Mouse (Mus musculus) limb, embryonic 14.5 days (tissue): ENCODE measurements at regions not wholly inside any gene's neighbourhood (a gene's known extent, or its start where the extent isn't known, plus 50 kb on each side); places are given as distances from the start of the nearest gene placed in this dataset.

Experiments used
- ATAC-seq: fragments of 200-750 bp; cut with Nextera tagmentation; 2 replicates; pipeline ENCODE4 v1.8.0; 2017; ENCODE audit warnings: low read depth, moderate number of reproducible peaks, moderate TSS enrichment; ENCODE audit not compliant: low FRiP score
- DNase-seq: peaks from one replicate; pipeline ENCODE4 v3.0.0-alpha.2; 2015; ENCODE audit warnings: low spot score
- H3K27ac ChIP-seq: fragments of 300-500 bp; sonication (generic); replicated peaks from 2 replicates; pipeline ENCODE4 v1.5.1; 2014; ENCODE audit warnings: low read depth, mild to moderate bottlenecking, low read length, moderate library complexity, mixed read lengths
- H3K27me3 ChIP-seq: fragments of 300-500 bp; sonication (generic); 2 replicates; pipeline ENCODE4 v1.6.1; 2014; ENCODE audit warnings: low read length, mixed read lengths; ENCODE audit not compliant: control insufficient read depth, insufficient read depth
- H3K36me3 ChIP-seq: fragments of 300-500 bp; sonication (generic); 2 replicates; pipeline ENCODE4 v1.6.1; 2014; ENCODE audit warnings: mild to moderate bottlenecking, low read length, moderate library complexity, mixed read lengths; ENCODE audit not compliant: control insufficient read depth, insufficient read depth
- H3K4me1 ChIP-seq: fragments of 300-500 bp; sonication (generic); 2 replicates; pipeline ENCODE4 v1.6.1; 2014; ENCODE audit warnings: antibody characterized with exemption, low read length, mixed read lengths; ENCODE audit not compliant: control insufficient read depth, insufficient read depth
- H3K4me2 ChIP-seq: fragments of 300-500 bp; sonication (generic); replicated peaks from 2 replicates; pipeline ENCODE4 v1.6.1; 2014; ENCODE audit warnings: low read depth, mild to moderate bottlenecking, low read length, moderate library complexity; ENCODE audit not compliant: severe bottlenecking
- H3K4me3 ChIP-seq: fragments of 300-500 bp; sonication (generic); replicated peaks from 2 replicates; pipeline ENCODE4 v1.5.1; 2014; ENCODE audit warnings: low read length
- H3K9ac ChIP-seq: fragments of 300-500 bp; sonication (generic); 2 replicates; pipeline ENCODE4 v1.6.1; 2014; ENCODE audit warnings: mild to moderate bottlenecking, low read depth, low read length, moderate library complexity; ENCODE audit not compliant: severe bottlenecking
- H3K9me3 ChIP-seq: fragments of 300-500 bp; sonication (generic); 2 replicates; pipeline ENCODE4 v1.6.1; 2016; ENCODE audit warnings: low read length; ENCODE audit not compliant: control insufficient read depth
- POLR2A ChIP-seq: fragments of 200-500 bp; IDR thresholded peaks from 2 replicates; pipeline ENCODE4 v1.8.0; 2012; ENCODE audit warnings: inconsistent platforms, mild to moderate bottlenecking, moderate library complexity, borderline replicate concordance; ENCODE audit not compliant: insufficient read depth, insufficient read length; ENCODE audit errors: extremely low read depth
- WGBS: fragments of 180-500 bp; shearing (Covaris S2); extraction: QIAGEN DNeasy Blood & Tissue Kit; methylation state at CpG from one replicate; pipeline ENCODE4 v1.1.7; 2014; 5-methylcytosine and 5-hydroxymethylcytosine counted together

GRCm38 (mm10) chr10:70855948-70856347, 200.2 kb upstream of the Phyhipl start:
- Histone ChIP-seq H3K4me2 (no peak overlapping the region), H3K4me3 (no peak overlapping the region), H3K36me3 (no peaks in the 10 kb centered on the region), H3K9ac (no peak overlapping the region), H3K9me3 (no peaks in the 10 kb centered on the region), H3K4me1 (no peaks in the 10 kb centered on the region; the same call in 1 of the 2 replicates), H3K27me3 (no peaks in the 10 kb centered on the region), H3K27ac (no peak overlapping the region)
- no peak for ATAC-seq
- DNase-seq = no peak
- TF ChIP-seq POLR2A = no peak
- 86% methylated on average over 8 of the region's 8 CpGs for WGBS

GRCm38 (mm10) chr10:70853614-70854013, 197.8 kb upstream of the Phyhipl start:
- H3K4me1 ChIP-seq = no peaks in the 10 kb centered on the region
- no peak overlapping the region for H3K9ac ChIP-seq
- DNase-seq (no peak), ATAC-seq (no peak)
- no peak overlapping the region for H3K4me2 ChIP-seq
- no peak for TF ChIP-seq POLR2A
- H3K9me3 ChIP-seq = no peaks in the 10 kb centered on the region
- WGBS = 85% methylated on average over 4 of the region's 4 CpGs
- H3K36me3 ChIP-seq = no peaks in the 10 kb centered on the region
- H3K4me3 ChIP-seq = no peak overlapping the region
- no peak overlapping the region for H3K27ac ChIP-seq
- no peaks in the 10 kb centered on the region for H3K27me3 ChIP-seq

GRCm38 (mm10) chr10:70848141-70848540, 192.4 kb upstream of the Phyhipl start:
- no peak overlapping the region for H3K4me3 ChIP-seq
- H3K4me1 ChIP-seq = no peaks in the 10 kb centered on the region
- no peak for TF ChIP-seq POLR2A
- DNase-seq (no peak), ATAC-seq (no peak)
- H3K9ac ChIP-seq = no peak overlapping the region
- no peak overlapping the region for H3K27ac ChIP-seq
- H3K4me2 ChIP-seq = no peak overlapping the region
- no peaks in the 10 kb centered on the region for H3K9me3 ChIP-seq
- no peaks in the 10 kb centered on the region for H3K36me3 ChIP-seq
- 95% methylated on average over 5 of the region's 5 CpGs for WGBS
- no peaks in the 10 kb centered on the region for H3K27me3 ChIP-seq

- Histone ChIP-seq H3K27me3 (no peaks in the 10 kb centered on the region), H3K27ac (no peak overlapping the region), H3K4me3 (no peak overlapping the region), H3K9ac (no peak overlapping the region), H3K9me3 (no peaks in the 10 kb centered on the region), H3K4me1 (no peaks in the 10 kb centered on the region), H3K36me3 (no peaks in the 10 kb centered on the region), H3K4me2 (no peak overlapping the region)
- DNase-seq (no peak), ATAC-seq (no peak)
- 78% methylated on average over 3 of the region's 3 CpGs for WGBS
- TF ChIP-seq POLR2A = no peak
These were observed 191.6 kb upstream of the Phyhipl start for GRCm38 (mm10) chr10:70847341-70847882.

- DNase-seq (no peak), ATAC-seq (no peak)
- Histone ChIP-seq H3K4me2 (no peak overlapping the region), H3K9me3 (no peaks in the 10 kb centered on the region), H3K27me3 (no peaks in the 10 kb centered on the region), H3K27ac (no peak overlapping the region), H3K36me3 (no peaks in the 10 kb centered on the region), H3K9ac (no peak overlapping the region), H3K4me1 (no peaks in the 10 kb centered on the region), H3K4me3 (no peak overlapping the region)
- WGBS = 90% methylated on average over 10 of the region's 10 CpGs
- no peak for TF ChIP-seq POLR2A
These were observed 190.8 kb upstream of the Phyhipl start for GRCm38 (mm10) chr10:70846281-70847168.
